Mouse (Mus musculus): ENCODE data around the gene Olfr640.

Olfr640 gene

DNA sequence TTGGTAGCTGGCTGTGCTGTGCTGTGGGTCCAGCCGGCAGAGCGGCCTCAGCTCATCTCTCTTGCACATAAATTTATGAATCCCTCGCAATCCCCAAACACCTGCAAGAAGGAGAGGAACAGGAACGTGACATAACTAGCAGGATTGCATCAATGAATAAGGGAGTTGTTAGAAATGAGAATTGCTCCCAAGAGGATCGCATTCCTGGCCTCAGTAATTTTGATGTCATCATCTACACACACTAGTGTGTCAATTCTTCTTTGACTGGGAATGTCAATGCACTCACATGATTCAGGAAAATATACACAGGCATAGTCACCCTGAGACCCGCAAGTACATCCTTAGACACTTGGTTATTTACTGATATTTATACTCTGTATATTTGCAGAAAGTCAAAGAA, at the start of gene Olfr640:
TSS of gene Olfr640 (minus strand) at position 101 of the 400 bp plus-strand sequence.
- DNase-seq, result no peak

DNA sequence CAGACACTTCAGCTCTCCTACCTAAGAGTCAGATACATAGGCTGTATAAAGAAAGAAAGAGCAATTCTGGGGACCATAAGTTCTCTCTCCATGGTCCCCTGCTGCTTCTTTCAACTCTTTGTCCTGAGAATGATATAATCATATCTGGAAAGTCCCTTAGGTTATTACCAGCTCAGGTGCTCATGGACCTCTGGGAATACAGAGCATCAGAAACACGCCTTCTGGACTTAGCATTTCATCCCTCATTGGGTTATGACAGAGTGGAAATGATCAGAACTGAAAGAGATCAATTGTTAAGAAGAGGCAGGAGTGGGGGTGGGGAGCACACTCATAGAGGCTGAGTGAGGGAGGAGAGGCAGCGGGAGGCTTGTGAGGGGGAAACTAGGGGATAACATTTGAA, 46.4 kb upstream of the Olfr640 start, which contains the start of gene Olfr644:
TSS of gene Olfr644 (minus strand) at position 101 of the 400 bp plus-strand sequence.
- DNase-seq, result no peak

DNA sequence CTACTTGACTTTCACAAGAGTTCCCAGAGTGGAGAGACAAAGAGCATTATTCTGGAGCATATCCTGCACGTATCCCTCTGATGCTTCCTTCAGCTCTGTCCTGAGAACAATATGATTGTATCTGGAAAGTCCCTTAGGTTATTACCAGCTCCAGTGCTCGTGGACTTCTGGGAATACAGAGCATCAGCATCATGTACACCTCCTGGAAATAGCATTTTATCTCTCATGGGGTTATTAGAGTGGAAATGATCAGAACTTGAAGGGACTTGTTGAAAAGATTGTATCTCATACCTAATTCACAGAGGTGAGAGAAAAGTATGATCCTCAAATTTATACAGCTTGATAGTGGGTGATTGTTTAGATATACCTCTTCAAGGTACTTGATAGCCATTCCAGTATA, 36.0 kb upstream of the Olfr640 start, which contains the start of gene 4930516K23Rik:
TSS of gene 4930516K23Rik (minus strand) at position 101 of the 400 bp plus-strand sequence.
- DNase-seq, result no peak

DNA sequence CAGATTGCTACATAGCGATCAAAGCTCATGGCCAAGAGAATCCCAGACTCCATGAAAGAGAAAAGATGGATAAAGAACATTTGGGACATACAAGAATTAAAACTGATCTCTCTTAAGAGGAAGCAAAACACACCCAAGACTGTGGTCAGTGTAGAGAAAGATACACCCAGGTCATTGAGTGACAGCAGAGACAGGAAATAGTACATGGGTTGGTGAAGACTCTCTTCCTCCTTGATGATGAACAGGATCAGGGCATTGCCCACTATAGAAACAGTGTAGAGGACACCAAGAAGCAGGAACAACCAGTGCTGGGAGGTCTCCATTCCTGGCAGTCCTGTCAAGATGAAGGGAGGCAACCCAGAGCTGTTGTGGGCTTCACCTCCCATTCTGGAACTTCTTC, 33.8 kb upstream of the Olfr640 start:
- no peak for DNase-seq

DNA sequence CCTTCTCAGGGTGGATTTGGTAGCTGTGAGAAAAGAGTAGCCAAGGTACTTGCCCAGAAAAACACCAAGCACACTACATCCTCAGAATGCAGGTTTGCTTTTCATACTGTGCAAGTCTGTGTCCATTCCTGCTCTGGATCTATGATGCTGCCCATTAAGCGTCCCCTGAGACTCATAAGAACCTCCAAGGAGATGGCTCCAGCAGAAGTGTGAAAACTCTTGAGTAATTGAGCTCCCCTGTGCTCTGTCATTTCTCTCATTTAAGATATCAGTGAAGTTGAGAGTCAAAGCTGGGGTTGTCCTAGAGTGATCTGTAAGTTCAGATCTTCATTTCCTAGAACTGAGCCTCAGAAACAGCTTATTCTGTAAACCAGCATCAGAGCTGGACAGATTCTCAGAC, 27.2 kb upstream of the Olfr640 start, which contains the start of gene Olfr642:
TSS of gene Olfr642 (minus strand) at position 101 of the 400 bp plus-strand sequence.
- DNase-seq, result no peak

DNA sequence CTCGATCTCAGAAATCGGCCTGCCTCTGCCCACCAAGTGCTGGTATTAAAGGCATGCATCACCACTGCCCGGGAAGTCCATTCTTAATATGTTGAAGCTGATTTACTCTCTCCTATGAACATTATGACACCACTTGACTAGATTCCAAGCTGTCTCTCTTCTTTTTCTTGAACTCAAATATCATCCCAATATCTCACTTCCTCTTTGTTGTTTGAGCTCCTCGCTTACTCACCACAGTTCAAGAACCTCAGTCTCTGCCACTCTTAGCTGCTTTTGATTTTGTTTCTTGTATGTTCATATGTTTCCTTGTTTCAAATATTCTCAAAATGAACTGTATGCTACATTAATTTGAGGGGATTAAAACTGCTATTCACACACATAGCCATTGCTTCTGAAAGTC, 25.4 kb upstream of the Olfr640 start:
- DNase-seq, result no peak

DNA sequence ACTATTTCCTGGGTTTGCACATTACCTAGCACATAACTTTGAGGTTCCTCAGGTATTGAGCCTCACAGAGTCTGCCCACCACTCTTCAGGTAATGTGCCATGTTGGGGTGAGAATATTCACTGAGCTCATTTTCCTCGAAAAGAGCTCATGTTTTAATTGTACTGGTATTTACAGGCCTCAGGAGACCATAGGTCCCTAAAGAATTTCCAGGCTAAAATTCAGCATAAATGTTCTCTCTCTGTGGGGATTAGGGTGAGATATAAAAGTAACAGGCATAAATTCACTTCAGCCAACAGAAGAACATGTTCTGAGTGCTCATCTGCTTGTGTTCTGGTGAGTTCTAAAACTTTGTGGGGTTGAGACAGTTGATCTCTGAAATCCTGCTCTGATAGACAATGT, 9.8 kb upstream of the Olfr640 start, which contains the start of gene Olfr641:
TSS of gene Olfr641 (plus strand) at position 301 of the 400 bp plus-strand sequence.
- DNase-seq, result no peak

DNA sequence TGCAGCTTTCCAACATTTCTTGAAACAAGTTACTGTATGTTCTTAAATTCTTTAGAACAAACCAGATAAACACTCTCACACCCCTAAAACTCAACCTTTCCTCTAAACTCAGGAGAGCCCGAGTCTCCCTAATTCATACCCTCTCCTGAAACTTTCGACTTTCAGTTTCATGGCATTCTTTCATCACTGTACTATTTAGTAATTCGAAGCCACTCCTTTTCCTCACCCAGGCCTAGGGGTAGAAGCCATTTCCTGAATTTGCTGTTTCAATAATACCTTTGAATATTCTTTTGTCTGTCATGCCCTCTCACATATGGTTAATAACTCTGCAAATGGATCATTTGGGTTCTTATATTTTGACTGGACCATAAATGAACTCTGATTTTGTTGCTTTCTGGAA, 1.6 kb upstream of the Olfr640 start:
- no peak for DNase-seq

DNA sequence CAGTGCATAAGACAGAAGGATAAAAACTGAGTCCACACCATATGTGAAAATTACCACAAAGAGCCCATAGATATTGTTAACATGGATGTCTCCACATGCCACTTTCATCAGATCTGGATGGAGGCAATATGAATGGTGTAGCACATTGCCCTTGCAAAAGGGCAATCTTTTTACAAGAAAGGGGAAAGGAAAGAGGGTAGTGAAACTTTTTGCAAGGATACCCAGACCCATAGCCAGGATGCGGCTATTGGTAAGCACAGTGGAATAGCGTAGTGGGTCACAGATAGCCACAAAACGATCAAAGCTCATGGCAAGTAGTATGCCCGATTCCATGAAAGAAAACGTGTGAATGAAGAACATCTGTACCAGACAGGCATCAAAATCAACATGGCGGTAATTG, 3.7 kb downstream of the Olfr640 start:
- no peak for DNase-seq

DNA sequence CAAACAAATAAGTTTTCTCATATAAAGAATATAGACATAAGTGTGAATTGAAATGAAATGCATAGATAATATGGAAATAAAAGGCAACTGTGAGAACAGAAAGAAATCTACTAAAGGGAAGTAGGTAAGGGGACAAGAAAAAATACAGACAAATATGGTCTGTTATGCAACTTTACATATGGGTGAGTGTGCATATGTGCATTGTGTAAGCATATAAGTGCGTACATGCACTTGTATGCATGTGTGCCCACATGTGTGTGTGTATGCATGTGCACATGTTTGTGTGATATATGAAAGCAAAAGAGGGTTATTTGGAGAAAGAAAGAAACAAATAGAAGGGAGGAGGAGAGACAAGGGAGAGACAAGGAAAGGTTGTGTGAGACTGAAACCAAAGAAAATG, 6.4 kb downstream of the Olfr640 start:
- DNase-seq, result no peak

DNA sequence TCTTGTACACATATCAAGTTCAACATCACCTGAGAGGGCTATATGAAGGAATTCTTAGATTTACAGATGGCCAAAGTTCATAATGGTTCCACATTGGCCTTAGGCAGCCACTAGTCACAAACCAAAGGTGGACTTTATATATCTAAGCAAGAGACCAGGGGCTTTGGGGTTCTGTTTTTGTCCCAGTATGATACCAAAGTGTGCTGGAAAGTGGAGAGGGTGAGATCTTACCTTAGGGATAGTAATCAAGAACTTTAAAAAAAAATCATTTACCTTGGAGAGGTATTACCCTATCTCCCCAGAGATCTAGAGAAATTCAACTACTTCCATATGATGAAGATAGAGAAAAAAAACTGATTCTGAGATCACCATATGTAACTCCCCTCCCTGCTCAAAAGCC, 8.2 kb downstream of the Olfr640 start, which contains the start of gene Olfr639:
TSS of gene Olfr639 (minus strand) at position 101 of the 400 bp plus-strand sequence.
- no peak for DNase-seq

DNA sequence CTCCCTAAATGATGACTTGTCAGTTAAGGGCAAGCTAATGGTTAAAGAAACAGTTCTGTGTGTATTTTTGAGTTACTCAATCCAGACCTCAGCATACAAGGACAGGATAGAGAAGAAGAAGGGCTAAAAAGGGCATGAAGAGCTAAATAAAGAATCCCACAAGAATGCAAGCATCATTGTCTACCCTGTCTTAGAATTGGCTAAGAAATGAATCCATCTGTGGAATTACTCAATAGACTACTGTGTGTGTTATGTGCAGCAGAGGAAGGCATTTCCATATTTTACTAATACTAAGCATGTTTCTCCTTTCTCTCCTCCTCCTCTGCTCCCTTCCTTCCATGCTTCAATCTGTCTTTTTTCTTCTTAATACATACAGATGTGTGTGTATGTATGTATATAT, 26.2 kb downstream of the Olfr640 start:
- DNase-seq, result no peak

DNA sequence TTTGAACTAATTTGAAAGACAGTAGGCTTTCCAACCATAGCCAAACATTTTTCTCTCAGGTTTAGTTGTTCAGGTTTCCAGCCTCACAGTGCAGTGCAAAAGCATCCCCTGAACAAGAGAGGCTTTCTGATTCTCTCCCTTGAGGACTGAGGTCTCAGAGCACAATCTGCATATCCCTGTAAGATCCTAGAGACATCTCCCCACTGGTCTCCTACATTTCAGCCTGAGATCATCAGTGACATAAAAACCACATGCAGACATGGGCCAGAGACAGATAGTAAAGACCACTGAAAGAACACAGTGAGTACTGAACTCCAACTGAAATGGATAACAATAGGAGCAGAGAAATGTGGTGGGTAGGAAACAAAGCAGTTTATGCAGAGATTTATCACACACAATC, 26.9 kb downstream of the Olfr640 start, which contains the start of gene Olfr638:
TSS of gene Olfr638 (plus strand) at position 301 of the 400 bp plus-strand sequence.
- DNase-seq, result no peak

DNA sequence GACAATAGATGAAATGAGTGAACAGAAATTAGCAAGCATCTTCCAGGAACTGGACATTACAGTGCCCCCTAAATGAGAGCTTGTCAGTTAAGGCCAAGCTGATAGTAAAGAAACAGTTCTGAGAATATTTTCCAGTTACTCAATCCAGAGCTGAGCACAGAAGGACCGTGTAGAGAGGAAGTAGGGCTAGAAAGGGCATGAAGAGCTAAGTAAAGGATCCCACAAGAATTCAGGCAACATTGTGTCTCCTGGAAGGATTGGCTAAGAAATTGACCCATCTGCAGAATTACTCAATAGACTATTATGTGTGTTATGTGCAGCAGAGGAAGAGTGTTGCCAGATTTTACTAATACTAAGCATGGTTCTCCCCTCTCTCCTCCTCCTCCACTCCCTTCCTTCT, 53.6 kb downstream of the Olfr640 start:
- no peak for DNase-seq

DNA sequence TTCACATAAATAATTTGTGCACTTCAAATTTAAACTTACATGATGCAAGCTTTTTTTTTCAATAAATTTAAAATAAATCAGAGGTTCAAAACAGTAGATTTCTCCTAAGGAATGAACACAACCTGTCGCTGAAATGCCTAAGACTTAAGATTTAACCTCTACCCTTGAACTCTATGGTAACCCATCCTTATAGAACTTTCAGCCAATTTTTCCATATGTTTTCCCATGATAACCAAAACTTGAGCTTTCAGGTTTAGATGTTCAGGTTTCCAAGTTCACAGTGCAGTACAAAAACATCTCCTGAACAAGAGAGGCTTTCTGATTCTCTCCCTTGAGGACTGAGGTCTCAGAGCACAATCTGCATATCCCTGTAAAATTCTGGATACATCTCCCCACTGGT, 54.5 kb downstream of the Olfr640 start, which contains the start of gene Olfr635:
TSS of gene Olfr635 (plus strand) at position 301 of the 400 bp plus-strand sequence.
- DNase-seq, result no peak
